Mouse (Mus musculus): ENCODE data around the gene Pde8b.

Pde8b gene

DNA sequence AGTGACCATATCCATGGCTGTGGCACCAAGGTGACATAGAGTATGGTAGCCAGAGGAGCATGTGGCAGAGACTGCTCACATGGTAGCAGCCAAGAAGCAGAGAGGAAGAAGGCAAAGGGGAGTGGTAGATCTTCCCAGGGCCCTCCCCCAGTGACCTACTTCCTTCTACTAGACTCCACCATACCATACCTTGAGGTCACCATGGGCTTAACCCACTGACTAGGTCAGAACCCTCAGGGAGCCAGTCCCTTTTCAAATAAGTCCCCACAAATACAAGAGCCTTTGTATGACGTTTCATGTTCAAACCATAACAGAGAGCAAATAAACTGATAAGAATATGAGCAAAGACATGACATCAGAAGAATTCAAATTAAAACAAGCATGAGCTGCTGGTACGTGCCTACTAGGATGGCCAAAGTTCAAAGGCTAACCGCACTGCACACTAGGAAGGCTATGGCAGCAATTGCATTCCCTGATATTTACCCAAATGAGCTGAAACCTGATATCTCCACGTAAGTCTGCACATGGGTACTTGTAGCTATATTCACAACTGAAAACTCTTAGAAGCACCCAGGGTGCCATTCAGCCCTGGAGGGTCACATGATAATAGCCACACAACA, 109.6 kb downstream of the Pde8b start:
- DNase-seq (ENCODE audit: low read depth, low spot score) = no peak

DNA sequence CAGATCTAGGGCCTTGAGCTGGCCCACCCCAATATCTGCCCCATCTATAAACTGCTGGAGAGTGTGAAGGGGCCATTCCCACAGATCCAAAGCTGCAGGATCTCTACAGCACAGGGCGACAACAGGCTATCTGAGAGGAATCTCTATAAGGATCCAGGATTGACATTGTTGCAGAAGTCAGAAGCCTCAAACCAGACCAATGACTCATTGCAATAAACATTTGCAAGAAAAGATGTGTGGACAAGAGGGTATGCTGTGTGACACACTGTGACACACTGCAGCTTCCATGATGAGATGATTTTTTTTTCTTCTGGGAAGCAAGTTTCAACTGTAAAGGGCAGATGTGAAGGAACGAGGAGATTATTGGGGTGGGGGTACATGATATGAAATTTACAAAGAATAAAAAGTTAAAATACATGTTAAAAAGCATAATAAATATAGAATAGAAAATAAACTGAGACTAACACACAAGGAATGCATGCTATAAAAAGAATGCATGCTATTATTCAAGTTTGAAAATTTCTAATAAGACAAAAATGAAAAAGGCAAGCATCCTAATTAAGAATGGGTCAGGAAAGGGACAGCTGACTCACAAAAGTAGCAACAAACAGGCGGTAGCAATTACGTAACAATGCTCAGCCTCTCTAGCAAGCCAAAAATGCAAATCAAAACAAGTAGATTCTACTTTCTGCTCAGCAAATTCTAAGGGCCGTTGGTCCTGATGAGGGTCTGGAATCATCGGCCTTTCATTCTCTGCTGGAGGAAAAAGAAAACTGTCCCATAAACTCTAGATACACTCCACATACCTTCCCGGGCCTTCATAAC, 114.6 kb downstream of the Pde8b start:
- DNase-seq (ENCODE audit: low read depth, low spot score) = no peak

GRCm38 (mm10) chr13:95131848-95132247, 118.3 kb downstream of the Pde8b start:
- no peak for DNase-seq (ENCODE audit: low read depth, low spot score)

- no peak for DNase-seq (ENCODE audit: low read depth, low spot score)
Measured at GRCm38 (mm10) chr13:95131041-95131440, 119.1 kb downstream of the Pde8b start.

- DNase-seq (ENCODE audit: low read depth, low spot score) = no peak
Measured at GRCm38 (mm10) chr13:95127288-95127687, 122.8 kb downstream of the Pde8b start.

- DNase-seq (ENCODE audit: low read depth, low spot score) = no peak
Measured at GRCm38 (mm10) chr13:95126801-95127200, 123.3 kb downstream of the Pde8b start.

GRCm38 (mm10) chr13:95125546-95126215, 124.5 kb downstream of the Pde8b start:
- DNase-seq (ENCODE audit: low read depth, low spot score) = no peak

DNA sequence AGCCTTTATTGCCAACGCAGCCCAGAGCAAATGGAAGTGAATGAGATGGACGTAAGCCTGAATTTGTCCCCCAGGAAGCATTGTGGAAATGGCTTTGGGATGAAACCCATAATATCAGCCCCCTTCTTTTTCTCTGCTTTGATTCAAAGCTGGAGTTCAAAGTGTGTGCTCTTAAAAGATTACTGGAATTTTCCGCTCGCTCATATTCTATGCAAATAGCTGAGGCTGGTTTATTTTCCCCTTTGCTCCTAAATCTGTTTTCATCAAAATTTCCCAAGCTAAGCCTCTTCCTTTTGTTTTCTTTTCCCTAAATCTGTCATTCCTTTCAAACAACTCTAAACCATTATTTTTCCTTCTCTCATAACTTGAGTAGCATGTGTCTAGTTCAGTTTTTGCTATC, 129.6 kb downstream of the Pde8b start:
- no peak for DNase-seq (ENCODE audit: low read depth, low spot score)

DNA sequence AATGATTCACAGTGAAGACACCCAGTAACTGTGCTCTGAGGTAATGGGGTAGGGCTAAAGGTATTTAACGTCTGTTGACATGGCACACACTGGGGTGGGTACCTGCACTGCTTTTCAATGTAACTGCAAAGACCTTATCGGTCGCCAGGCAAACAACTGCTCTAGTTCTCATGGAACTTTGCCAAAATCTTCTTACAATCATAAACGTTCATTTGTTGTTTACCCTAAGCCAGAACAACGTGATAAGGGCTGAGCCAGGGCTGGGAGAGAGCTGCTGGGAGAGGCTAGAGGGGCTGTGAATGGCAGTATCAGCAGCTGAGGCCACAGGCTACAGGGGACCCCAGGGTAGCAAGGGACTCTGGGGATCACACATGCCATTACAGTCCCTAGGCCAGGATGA, 136.4 kb downstream of the Pde8b start:
- DNase-seq (ENCODE audit: low read depth, low spot score) = no peak

- DNase-seq (ENCODE audit: low read depth, low spot score) = no peak
Measured at GRCm38 (mm10) chr13:95109555-95109954, 140.6 kb downstream of the Pde8b start.

- DNase-seq (ENCODE audit: low read depth, low spot score) = no peak
Measured at GRCm38 (mm10) chr13:95108035-95108434, 142.1 kb downstream of the Pde8b start.

DNA sequence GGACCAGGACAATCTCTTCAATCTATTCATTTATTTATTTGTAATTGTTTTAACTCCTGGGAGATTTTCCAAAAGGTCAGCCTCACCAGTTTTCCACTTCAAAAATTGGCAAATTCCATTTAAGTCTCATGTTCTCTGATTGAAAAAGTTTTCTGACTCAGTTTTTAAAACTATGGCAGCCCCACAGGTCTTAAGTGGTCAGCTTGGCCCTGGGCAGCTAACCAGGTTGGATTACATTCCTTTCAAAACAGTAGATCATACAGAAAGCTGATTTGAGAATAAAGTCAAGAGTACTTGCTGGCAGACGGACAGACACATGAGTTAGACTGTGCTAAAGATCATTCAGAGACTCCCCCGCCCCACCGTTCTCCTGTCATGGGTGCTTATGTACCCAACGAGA, 145.3 kb downstream of the Pde8b start:
- no peak for DNase-seq (ENCODE audit: low read depth, low spot score)

DNA sequence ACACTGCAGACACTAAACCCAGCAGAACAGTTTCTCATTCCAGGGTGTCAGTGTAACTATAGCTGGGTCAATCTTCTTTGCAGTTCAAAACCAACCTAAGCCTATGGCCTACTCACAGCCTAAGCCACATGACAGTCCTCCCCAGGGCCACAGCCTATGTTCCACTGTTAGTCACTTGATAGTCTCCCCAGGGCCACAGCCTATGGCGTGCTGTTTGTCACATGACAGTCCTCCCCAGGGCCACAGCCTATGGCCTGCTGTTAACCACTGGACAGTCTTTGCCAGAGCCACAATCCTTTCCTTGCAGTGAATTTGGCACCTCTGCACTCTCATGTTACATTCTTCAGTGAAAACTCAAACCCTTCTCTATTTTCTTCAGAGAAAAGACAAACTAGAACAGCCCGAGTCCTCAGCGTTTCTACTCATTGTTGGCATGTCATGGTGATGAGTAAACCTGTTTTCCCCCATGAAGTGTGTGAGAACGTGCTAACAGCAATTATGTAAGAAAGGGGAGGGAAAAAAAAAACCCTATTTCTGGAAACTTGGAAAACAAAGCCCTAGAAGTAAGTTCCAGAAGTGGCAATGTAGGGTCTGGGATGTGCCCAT, 147.0 kb downstream of the Pde8b start:
- DNase-seq (ENCODE audit: low read depth, low spot score) = no peak

- DNase-seq (ENCODE audit: low read depth, low spot score) = no peak
Measured at GRCm38 (mm10) chr13:95101315-95101714, 148.8 kb downstream of the Pde8b start.

DNA sequence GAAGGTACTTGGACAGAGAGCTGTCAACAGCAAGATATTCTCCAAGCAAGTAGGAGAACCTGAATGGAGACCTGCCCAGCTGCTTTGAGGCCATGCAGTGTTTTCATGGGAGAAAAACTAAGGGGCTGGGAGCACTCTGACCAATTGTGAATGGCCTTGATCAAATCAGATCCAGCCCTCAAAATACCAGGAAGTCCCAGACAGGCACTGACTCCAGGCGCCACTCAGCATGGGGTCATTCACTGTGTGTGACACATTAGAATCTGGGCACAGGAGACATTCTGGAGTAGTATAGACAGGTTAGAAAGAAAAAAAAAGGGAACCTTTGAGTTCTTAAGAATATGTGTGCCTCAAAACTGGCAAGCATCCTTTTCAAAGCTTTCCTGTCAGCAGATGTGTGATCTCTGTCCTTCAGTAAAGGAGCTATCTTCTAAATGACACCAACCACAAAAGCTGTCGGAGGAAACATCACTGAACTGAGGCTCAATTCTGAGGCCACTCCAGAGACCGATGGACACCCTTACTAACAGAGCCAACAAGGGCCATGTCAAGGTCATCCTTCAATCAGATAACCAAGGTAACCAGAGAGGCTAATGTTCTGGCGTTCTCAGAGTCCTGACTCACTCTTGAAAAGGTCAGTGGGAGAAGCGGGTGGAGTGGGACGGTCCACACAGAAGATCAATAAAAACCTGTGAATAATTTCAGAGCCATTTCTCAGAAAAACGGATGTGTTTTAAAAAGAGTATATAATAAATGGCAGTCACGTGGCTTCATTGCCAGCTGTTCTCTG, 151.0 kb downstream of the Pde8b start:
- no peak for DNase-seq (ENCODE audit: low read depth, low spot score)

GRCm38 (mm10) chr13:95096646-95097045, 153.5 kb downstream of the Pde8b start:
- DNase-seq (ENCODE audit: low read depth, low spot score) = no peak

GRCm38 (mm10) chr13:95095860-95096259, 154.3 kb downstream of the Pde8b start:
- DNase-seq (ENCODE audit: low read depth, low spot score) = no peak

DNA sequence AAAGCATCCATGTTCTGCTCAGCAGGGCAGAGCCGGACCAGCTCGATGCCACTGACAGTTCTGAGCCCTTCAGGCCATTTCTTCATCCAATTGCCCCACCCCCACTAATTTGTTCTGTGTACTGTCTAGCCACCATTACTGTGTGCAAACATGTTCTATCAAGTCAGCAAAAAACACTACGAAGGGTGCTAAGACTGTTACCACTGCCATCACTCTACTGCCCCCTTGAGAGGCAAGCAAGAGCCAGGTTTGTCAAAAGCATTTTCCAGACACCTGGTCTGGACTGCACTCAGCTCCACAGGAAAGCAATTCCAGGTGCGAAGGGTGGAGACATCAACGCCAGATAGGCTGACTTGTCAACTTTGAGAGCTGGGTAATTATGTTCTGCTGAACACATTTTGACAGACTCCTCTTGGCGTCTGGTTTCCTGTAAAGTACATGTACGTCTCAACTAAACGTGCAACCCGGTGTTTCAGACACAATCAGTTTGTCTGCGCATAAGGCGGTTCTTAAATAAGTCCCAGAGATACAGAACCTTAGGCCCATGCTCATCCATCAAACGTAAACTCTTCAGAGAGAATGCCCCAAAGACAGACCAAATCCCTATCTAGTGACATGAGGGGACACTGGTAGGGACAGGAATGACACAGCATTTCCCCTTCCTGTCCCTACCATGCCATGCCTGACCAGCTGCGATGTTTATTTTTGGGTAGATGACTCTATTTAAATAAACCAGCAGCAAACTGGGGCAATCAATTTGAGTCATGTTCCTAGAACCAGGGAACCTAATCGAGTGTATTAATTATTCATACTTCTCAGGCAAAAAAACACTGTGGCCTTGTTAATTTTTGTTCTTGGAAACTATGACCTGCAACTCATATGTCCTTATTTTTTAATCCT, 158.3 kb downstream of the Pde8b start:
- DNase-seq (ENCODE audit: low read depth, low spot score) = no peak

GRCm38 (mm10) chr13:95087358-95087787, 162.8 kb downstream of the Pde8b start:
- DNase-seq (ENCODE audit: low read depth, low spot score) = no peak

- no peak for DNase-seq (ENCODE audit: low read depth, low spot score)
Measured at GRCm38 (mm10) chr13:95086033-95086432, 164.1 kb downstream of the Pde8b start.
